8 mouse cellular contexts compared by ENCODE assay signal in the genomic region with DNA sequence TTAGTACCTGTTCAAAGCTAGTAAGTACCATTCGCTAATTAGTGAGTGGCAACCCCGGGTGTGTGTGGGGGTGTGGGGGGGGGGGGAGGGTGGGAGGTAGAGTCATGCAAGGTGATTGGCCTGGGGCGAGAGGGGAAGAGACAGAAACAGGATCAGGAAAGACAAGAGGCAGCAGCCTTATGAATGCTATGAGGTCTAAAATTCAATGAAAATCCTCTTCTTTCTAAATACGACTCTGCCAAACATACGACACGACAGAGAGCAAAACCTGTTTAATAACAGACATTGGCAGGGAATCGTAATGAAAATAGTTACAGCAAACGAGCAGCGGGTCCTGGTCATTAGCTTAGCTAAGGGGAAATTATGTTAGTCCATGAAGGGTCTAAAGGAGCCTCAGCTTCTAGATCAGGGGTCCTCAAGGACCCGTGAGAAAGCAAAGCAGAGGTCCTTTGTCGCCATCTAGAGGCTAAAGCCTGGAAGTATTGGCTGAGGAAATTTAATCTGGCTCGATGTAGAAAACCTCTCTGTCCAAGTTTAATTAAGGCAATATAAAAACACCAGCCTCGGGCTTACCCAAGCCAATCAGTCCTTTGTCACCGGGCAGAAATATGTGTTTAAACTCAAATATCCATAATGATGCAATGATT. TPM values are rescaled to one million over a fixed set of nuclear protein-coding genes. Genes with fewer than 3 reads are reported as not detected.
DNase-seq lines count a peak whose midpoint lies in the region; ATAC-seq lines count a peak whose summit lies in the region.

No protein-coding gene starts in this region.

- H3K27me3 ChIP-seq in intestine, embryonic 16.5 days (replicated peaks; ENCODE audit: control insufficient read depth, insufficient read depth, low read length), result peaks cover 4% of the 10 kb centered on the region; the same call in 1 of the 2 replicates
- peaks cover 39% of the 10 kb centered on the region for H3K27me3 ChIP-seq in midbrain, embryonic 13.5 days

- H3K27ac ChIP-seq in intestine, embryonic 16.5 days (ENCODE audit: low read length), result no peak overlapping the region
- no peak overlapping the region for H3K27ac ChIP-seq in midbrain, embryonic 13.5 days

- 22% methylated on average over 14 of the region's 14 CpGs for WGBS in intestine, embryonic 16.5 days
- 25% methylated on average over 14 of the region's 14 CpGs for WGBS in midbrain, embryonic 13.5 days

- no peak overlapping the region for H3K4me3 ChIP-seq in intestine, embryonic 16.5 days (ENCODE audit: low read length)
- H3K4me3 ChIP-seq in midbrain, embryonic 13.5 days (replicated peaks), result no peak overlapping the region

- peak; percentile 9 for DNase-seq in CD4-positive, CD25-positive, alpha-beta regulatory T cell, adult 2 months (ENCODE audit: low read depth, low spot score)
- DNase-seq in c-Kit-positive CD71-negative TER-119-negative erythroid progenitor cells, embryonic 14.5 days (ENCODE audit: low read depth), result peak; percentile 20
- peak; percentile 6 to 46 for DNase-seq in left cerebral cortex, adult 9 months (ENCODE audit: low spot score in 2 of 2)
- no peak for DNase-seq in urinary bladder, postnatal 25 days (ENCODE audit: low spot score)

- no peaks in the 10 kb centered on the region for H3K9me3 ChIP-seq in intestine, embryonic 16.5 days (ENCODE audit: control insufficient read depth, low read length)
- H3K9me3 ChIP-seq in midbrain, embryonic 13.5 days, result no peaks in the 10 kb centered on the region

- no peaks in the 10 kb centered on the region for H3K4me1 ChIP-seq in intestine, embryonic 16.5 days (ENCODE audit: control insufficient read depth, insufficient read depth, low read length)
- 0 out of 2 replicates have a peak, but pooled peaks cover 3% of the 10 kb centered on the region for H3K4me1 ChIP-seq in midbrain, embryonic 13.5 days (replicated peaks)

- ATAC-seq in CD4-positive, CD25-positive, alpha-beta regulatory T cell, adult 4 months, result no peak
- peak; percentile 92 for ATAC-seq in frontal cortex, adult (ENCODE audit: low TSS enrichment)
- ATAC-seq in intestine, embryonic 16.5 days, result peak; percentile 55; the same call in 1 of the 2 replicates
- ATAC-seq in midbrain, embryonic 13.5 days, result peak; percentile 88

- H3K9ac ChIP-seq in intestine, embryonic 16.5 days (ENCODE audit: low read depth, low read length), result no peak overlapping the region
- no peak overlapping the region for H3K9ac ChIP-seq in midbrain, embryonic 13.5 days (replicated peaks)

- H3K36me3 ChIP-seq in intestine, embryonic 16.5 days (ENCODE audit: control insufficient read depth, insufficient read depth, low read length), result no peaks in the 10 kb centered on the region
- no peaks in the 10 kb centered on the region for H3K36me3 ChIP-seq in midbrain, embryonic 13.5 days

- peak overlapping the region; percentile 24 for H3K4me2 ChIP-seq in intestine, embryonic 16.5 days (ENCODE audit: low read depth, low read length)
- peak overlapping the region; percentile 43 for H3K4me2 ChIP-seq in midbrain, embryonic 13.5 days (replicated peaks)

RNA-seq across cellular contexts. Expression of a gene that starts 23.6 kb away (rescaled TPM):
- polyA plus RNA-seq in CD4-positive, CD25-positive, alpha-beta regulatory T cell, adult 4 months (2017; shearing (Covaris generic)), result not detected
- polyA plus RNA-seq in intestine, embryonic 16.5 days (2015; fragmentation: Nextera tagmentation; extraction: Ambion mirVana), result not detected in 2 replicates
- 0.66 and 0.73 TPM in 2 replicates for polyA plus RNA-seq in midbrain, embryonic 13.5 days (2015; fragmentation: Nextera tagmentation; extraction: Ambion mirVana)

RNA-seq across cellular contexts. Expression of a gene that starts 54.9 kb away (rescaled TPM):
- polyA plus RNA-seq in CD4-positive, CD25-positive, alpha-beta regulatory T cell, adult 4 months (2017; shearing (Covaris generic)), result under 1 TPM in 1 of 2 experiments, not detected in 1; 0.15 TPM
- polyA plus RNA-seq in intestine, embryonic 16.5 days (2015; fragmentation: Nextera tagmentation; extraction: Ambion mirVana), result not detected in 2 replicates
- polyA plus RNA-seq in midbrain, embryonic 13.5 days (2015; fragmentation: Nextera tagmentation; extraction: Ambion mirVana), result not detected in 2 replicates
